Mouse (Mus musculus) megakaryocyte-erythroid progenitor cell, adult 5-6 weeks (primary cell): ENCODE results near the gene Rfx1. TPM values are rescaled to one million over a fixed set of nuclear protein-coding genes. Genes with fewer than 3 reads are reported as not detected.

ENCODE experiments used
- ATAC-seq: replicated peaks from 2 replicates; pipeline ENCODE4 v1.8.0; 2016; ENCODE audit warnings: mild to moderate bottlenecking, inconsistent platforms; ENCODE audit not compliant: severe bottlenecking, poor library complexity, low FRiP score, low TSS enrichment
- total RNA-seq, 2 experiments: library from RNA; stranded (forward) in 1 of 2; stranded (reverse) in 1 of 2; fragments of 200-1000, 215-1000 nt in 1 of 2; fragments of >200 nt in 1 of 2; fragmentation: Nextera tagmentation in 1 of 2; gene quantifications; 2 replicates each; pipeline ENCODE4 v1.2.3; 2014 to 2017

Rfx1 gene
- total RNA-seq, 2 experiments from 2014 or later = 3.7 to 11.9 TPM

GRCm38 (mm10) chr8:84079206-84079605 is 12.6 kb downstream of the Rfx1 start:
- no peak for ATAC-seq

GRCm38 (mm10) chr8:84083829-84084241 is 17.2 kb downstream of the Rfx1 start:
- no peak for ATAC-seq

- ATAC-seq = no peak
Observed at GRCm38 (mm10) chr8:84084341-84085115, 17.9 kb downstream of the Rfx1 start.

GRCm38 (mm10) chr8:84087156-84087555 is 20.5 kb downstream of the Rfx1 start:
- ATAC-seq = no peak

GRCm38 (mm10) chr8:84087821-84088220 is 21.2 kb downstream of the Rfx1 start:
- no peak for ATAC-seq

- no peak for ATAC-seq
Observed at GRCm38 (mm10) chr8:84089277-84089676, 22.6 kb downstream of the Rfx1 start.

- no peak for ATAC-seq
Observed at GRCm38 (mm10) chr8:84090585-84090984, 24.0 kb downstream of the Rfx1 start.

GRCm38 (mm10) chr8:84096061-84096460 is 29.4 kb downstream of the Rfx1 start:
- ATAC-seq = no peak

GRCm38 (mm10) chr8:84098376-84098775 is 31.7 kb downstream of the Rfx1 start:
- ATAC-seq = no peak

GRCm38 (mm10) chr8:84101476-84102270 is 35.0 kb downstream of the Rfx1 start:
- no peak for ATAC-seq

GRCm38 (mm10) chr8:84103601-84104000 is 37.0 kb downstream of the Rfx1 start:
- no peak for ATAC-seq

- peak; percentile 56 for ATAC-seq
Observed at GRCm38 (mm10) chr8:84104221-84104620, 37.6 kb downstream of the Rfx1 start.

- ATAC-seq = peak; percentile 98
Observed at GRCm38 (mm10) chr8:84104697-84105609, 38.3 kb downstream of the Rfx1 start, which contains the start of gene Dcaf15. Gene Dcaf15, minus strand, starts transcription at chr8:84104768.

GRCm38 (mm10) chr8:84105676-84106075 is 39.0 kb downstream of the Rfx1 start:
- ATAC-seq = no peak

GRCm38 (mm10) chr8:84106216-84107040 is 39.8 kb downstream of the Rfx1 start:
- ATAC-seq = no peak

- ATAC-seq = no peak
Observed at GRCm38 (mm10) chr8:84115646-84116045, 49.0 kb downstream of the Rfx1 start.

GRCm38 (mm10) chr8:84122151-84122550 is 55.5 kb downstream of the Rfx1 start:
- no peak for ATAC-seq

GRCm38 (mm10) chr8:84125656-84126055 is 59.0 kb downstream of the Rfx1 start, which contains the start of gene Podnl1:
Gene Podnl1, plus strand, starts transcription at chr8:84125989.
- ATAC-seq = no peak

- ATAC-seq = 0 out of 2 replicates have a peak, but pooled peaks have one; percentile 20
Observed at GRCm38 (mm10) chr8:84126742-84127141, 60.1 kb downstream of the Rfx1 start.
